Mouse (Mus musculus) spleen, adult 12 weeks (tissue): ENCODE measurements around the gene Gm36028.

ENCODE experiments used
- DNase-seq: peaks from one replicate; pipeline ENCODE4 v3.0.0; 2022; ENCODE audit warnings: low spot score

Gene Gm36028

GRCm38 (mm10) chr16:37808866-37809622, 51.9 kb downstream of the Gm36028 start:
- DNase-seq: no peak

DNA sequence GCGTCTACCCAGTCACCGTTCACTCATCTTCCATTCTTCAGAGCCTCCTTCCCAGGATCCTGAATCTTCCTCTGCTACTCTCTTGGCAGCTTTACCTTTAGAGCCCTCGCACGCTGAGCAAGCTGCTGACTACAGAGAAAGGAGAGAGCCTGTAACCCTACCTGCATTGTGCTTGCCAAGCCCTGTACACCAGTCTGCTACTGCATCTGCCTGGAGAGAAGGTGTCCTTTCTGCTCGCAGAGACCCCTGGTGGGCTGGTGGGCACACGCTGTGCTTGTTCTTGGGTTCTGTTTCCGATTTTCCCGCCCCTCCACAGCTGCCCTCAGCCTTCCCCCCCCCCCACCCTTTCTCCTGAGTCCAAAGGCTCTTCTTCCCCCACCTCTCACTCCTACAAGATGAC, 53.7 kb downstream of the Gm36028 start:
- no peak for DNase-seq

DNA sequence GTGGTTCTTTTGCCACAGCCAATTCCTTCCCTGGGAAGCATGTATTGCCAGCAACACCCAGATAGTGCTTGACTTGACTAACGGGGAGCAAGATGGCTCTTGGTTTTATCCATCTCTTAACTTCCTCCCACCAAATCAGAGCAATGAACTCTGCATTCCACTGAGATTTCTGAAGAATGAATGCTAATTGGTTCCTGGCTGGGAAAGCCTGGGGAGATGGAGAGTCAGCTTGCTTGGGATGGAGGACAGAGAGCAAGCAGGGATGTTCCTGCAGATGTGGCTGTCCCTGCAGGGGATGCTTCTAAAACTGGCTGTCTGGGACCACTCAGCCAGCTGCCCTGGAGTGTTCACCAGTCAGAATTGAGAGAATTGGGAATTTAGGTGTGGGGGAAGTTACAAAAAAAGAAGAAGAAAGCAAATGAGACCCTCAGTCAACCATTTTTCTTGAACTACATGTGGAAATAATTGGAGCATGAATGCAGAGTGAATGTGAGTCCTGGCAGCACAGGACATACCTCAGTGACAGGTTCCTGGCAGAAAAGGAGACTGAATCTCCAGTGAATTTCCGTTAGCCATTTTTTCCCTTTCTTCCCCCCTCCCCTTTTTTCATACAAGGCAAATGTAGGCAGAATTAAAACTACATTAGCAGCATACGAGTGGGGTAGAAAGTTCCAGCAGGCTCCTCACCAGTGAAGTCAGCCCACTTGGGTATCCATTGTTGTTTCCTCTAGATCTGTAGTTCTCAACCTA, 55.0 kb downstream of the Gm36028 start:
- DNase-seq: no peak

GRCm38 (mm10) chr16:37803387-37803950, 57.5 kb downstream of the Gm36028 start:
- no peak for DNase-seq

DNA sequence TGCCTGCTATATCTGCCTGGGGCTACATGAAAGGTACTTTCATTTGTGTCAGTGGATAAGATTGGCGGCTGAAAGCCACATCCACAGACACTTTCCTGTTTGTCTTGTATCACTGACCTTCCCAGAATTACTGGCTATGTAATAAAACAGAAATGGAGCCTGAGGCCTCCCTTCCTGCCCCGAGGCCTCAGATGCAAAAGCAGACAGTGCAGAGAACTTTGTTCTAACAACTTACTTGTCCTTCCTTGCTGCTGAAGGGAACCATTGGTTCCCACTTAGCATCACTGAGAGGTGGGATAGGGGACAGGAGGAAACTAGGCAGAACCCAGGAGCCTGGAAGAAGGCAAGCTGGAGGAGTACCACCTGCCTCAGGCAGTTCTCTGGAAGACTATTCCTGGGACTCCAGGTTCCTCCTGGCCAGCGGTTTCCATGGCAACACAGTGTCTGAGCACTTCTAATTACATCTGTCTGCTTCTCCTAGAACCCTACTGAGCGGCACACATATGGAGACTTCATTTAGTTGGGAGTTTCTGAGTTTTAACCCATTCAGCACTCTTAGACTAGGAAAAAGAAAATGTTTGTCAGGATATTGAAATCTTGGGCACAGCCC, 58.2 kb downstream of the Gm36028 start:
- no peak for DNase-seq

DNA sequence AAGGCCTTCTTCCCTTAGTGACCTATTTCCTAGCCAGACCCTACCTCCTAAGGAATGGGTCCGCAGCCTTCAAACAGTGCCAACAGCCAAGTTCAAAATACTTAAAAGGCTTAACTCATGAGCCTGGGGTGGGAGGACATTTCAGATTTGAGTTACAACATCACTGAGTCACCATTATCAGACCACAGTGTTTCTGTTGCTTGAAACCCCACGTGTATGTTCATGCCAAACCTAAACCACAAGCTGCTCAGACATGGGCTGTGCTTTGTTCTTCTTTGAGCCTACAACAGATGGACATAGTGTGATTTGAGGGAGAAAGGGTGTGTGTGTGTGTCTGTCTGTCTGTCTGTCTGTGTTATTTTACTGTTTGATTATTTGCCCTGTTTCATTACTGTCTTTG, 59.8 kb downstream of the Gm36028 start:
- no peak for DNase-seq
